Mouse (Mus musculus): ENCODE results near the gene Duox1.

Duox1 gene

DNA sequence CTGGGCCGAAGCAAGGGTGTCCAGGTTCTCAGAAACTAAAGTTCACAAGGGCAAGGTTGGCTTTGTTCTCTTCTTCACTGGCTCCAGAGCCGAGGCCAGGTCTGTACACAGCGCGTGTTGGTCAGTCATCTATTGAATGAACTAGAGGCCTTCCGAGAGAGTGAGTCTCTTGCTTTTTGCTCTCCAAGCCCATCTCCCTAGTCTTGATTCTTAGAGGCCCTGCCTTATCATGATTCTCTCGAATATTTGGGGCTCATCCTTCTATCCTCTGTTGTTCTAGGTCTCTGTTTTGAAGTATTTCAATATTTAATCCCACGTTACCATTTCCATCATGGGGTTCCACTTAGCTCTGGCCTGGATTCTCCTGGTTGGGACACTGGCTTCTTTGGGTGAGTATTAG, at the start of gene Duox1:
Gene Duox1 (plus strand): TSS at position 301 of the 400 bp plus-strand sequence.
- no peak for DNase-seq

DNA sequence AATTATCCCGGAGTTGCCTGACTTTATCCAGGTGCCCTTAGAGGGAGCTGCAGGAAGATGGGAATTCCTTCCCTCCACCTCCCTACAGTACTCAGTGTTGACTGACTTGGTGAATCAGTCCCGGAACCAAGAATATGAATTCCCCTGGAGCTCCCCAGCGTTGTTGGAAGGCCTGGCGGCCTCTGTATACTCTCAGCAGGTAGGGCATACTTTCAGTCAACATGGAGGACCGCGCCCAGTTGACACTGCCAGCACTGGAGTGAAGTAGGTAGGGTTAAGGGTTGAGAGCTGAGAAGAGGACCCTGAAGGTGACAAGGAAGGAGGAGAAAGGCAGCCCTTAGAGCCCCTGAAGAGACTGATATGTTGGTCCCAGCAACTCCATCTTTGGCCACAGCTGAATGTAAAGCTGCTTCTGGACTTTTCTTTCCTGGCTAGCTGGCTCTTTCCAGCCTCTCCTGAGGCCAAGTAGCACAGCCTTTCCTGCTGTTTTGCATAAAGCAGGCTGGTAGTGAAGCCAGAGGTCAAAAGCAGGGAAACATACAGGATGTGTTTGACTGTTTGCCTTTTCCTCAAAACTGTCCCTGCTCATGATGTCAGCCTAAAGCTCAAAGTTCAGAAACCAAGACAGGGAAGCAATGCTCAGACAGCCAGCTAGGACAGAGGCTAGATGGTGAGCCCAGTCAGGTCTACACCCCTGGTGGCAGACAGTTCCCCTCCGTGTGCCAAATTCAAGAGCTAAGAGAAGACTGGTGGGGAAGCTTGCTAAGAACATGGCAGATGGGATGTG, 48.9 kb upstream of the Duox1 start:
- DNase-seq: no peak

GRCm38 (mm10) chr2:122278769-122279168, 36.7 kb upstream of the Duox1 start:
- DNase-seq: no peak

GRCm38 (mm10) chr2:122284091-122284490, 31.4 kb upstream of the Duox1 start:
- no peak for DNase-seq

DNA sequence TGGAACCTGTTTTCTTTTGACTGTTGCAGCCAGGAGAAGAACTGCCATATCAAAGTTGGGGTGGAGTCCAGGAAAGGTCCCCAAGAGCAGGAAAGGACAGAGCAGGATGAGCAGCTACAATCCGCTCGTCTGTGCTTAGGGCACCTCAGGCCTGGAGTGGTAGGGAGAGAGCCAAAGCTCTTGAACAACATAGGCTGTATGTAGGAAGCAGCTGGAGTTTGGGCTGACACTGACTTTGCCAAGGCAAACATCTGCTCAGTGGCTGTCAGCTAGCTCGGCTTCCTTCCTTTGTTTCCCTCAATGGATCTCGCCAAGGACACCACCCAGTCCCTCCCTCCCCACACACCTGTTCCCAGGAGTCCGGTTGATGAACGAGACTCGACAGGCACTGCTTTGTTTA, 29.3 kb upstream of the Duox1 start:
- DNase-seq: no peak

- DNase-seq: no peak
Observed at GRCm38 (mm10) chr2:122294916-122295315, 20.6 kb upstream of the Duox1 start.

- DNase-seq: no peak
Observed at GRCm38 (mm10) chr2:122297271-122298095, 18.0 kb upstream of the Duox1 start.

GRCm38 (mm10) chr2:122298096-122298499, 17.4 kb upstream of the Duox1 start, which contains the start of gene Duox2:
Gene Duox2, minus strand, starts transcription at chr2:122298449.
- DNase-seq: no peak

DNA sequence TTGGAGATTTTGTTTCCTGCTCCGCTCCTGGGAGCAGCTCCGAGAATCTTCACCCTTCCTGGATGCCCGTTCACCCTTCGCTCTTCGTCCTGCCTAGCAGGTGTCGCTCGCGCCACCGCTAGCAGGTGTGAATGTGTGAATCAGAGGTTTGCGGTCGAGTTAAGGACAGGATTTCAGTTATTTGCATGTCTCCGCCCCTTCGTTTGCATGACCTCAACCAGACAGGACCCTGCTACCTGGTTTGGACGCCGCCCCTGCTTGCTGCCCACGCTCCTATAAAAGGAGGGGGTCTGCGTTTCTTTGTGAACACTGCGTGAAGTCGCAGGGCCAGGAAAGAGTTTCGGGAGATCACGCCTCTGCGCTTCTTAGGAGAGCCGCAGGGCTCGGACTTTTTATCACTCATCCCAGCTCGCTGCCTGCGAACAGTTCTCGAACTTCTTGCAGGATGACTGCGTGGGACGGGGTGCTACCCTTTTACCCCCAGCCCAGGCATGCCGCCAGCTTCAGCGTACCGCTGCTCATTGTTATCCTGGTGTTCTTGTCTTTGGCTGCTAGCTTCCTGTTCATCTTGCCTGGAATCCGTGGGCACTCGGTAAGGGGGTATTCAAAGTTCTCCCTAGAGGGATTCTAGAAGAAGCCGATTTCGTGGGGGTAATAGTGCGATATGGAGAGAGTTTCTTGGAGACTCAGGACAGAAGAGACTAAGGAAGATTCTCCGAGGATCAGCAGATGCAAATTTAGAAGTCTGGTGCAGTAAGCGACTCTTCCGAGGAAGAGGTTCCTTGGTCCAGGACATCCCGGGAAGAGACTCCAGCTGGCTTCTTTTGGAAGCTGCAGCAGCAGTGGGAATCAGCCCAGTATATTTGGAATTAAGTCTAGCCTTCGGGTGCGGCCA, 16.6 kb upstream of the Duox1 start, which contains the start of gene Duoxa2:
Gene Duoxa2 (plus strand): TSS at position 305 of the 895 bp plus-strand sequence.
- DNase-seq: no peak

DNA sequence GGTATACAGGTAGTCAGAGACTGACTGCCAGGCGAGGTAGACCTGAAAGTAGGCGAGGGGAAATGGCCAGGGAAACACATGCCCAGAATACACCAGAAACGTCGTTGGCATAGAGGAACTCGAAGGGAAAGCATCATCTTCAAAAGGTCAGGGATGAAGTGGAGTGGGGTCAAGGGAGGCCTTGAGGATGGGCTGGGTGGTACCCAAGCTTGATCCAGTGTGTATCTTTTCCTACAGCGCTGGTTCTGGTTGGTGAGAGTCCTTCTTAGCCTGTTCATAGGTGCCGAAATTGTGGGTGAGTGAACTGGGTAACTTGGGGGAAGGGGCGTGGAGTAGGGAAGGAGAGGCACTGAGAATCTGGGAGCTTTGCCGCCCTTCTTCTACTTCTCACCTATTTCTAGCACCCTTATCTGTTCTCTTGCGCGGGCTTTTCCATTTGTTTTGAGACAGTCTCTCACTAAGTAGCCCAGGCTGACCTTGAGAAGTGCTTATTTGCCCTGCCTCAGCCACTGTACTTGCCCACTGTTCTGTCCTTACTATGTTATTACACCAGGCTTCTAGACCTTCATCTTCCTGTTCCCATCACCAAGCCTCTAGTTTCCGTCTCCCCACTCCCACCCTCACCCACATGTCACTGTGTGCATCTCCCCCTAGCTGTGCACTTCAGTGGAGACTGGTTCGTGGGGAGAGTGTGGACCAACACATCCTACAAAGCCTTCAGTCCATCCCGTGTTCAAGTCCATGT, 15.4 kb upstream of the Duox1 start:
- no peak for DNase-seq

- no peak for DNase-seq
Observed at GRCm38 (mm10) chr2:122300656-122301020, 14.8 kb upstream of the Duox1 start.

GRCm38 (mm10) chr2:122301081-122301920, 14.2 kb upstream of the Duox1 start:
- DNase-seq: no peak

DNA sequence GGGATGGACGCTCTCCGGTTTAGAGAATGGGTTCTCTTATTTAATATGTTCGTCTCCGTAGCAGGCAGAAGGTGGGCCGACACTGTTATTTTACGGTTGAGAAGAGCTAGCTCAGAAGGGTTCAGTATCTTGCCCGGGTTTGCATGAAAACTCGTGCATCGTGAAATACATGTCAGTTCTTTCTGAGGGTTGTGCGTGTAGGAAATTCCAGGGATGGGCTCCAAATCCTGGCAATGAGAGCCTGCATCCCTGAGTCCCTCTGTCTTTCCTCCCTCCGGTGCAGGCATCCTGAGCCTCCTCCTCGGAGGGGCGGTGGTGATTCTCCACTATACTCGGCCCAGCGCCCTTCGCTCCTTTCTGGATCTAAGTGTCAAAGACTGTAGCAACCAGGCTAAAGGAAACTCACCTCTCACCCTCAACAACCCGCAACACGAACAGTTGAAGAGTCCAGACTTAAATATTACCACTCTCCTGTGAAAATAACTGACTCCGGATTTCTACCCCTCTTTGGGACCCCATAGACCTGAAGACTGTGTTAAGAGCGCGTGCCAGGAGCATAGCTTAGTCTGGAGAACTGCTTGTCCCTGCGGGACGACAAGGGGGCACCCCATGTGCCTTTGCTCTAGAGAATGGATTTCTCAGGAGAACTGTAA, 13.4 kb upstream of the Duox1 start:
- no peak for DNase-seq

GRCm38 (mm10) chr2:122302574-122303241, 12.8 kb upstream of the Duox1 start:
- peak; percentile 47 for DNase-seq

DNA sequence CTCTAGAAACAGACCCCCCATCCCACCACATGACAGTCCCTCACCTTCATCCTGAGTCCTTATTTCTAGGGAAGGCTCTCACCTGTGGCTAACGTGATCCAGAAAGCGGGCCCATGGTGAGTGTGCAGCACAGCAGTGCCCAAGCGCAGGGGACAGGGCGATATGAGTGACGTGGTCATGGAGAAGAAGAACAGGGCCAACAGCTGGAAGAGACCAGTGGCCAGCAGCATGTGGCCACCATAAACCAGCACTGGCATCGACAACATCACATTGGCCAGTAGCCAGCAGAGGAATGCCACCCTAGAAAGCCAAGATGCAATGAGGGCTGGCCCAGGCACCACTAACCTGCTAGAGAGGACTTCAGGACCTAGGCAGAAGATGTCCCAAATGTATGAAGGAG, 10.9 kb upstream of the Duox1 start:
- no peak for DNase-seq

DNA sequence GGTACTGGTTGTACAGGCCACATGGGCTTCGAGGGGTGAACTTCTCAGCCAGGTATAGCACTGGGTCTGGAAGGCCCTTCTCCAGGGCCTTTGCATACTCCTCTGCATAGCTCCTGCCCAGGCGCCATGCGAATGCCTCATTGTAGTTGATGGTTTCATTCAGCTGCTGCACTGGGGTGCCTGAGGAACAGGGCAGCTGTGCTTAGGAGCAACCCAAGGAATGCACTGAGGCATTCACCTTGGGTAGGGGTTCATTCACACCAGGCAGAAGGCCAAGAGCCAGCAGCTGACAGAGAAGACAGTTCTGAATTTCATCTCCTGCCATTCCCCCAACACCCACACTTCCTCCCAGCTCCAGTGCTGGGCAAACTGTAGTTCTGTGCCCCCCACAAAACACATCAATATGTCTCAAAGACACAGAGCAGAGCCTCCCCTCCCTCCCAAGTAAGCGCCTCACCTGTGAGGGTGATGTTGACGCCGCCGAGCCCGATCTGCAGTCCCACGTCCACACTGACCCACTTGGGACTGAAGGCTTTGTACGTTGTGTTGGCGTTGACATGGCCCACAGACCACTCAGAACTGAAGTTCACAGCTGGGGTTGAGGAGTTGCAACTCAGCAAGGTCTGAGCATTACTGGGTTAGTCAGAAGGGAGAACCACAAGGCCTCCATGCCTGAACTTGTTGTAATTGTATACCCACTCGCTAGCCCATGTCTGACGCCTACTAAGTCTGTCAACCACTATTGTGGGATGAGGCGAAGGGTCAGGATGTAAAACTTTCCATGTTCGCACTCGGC, 10.2 kb upstream of the Duox1 start:
- DNase-seq: no peak

GRCm38 (mm10) chr2:122306184-122306583, 9.3 kb upstream of the Duox1 start:
- DNase-seq: no peak

- no peak for DNase-seq
Observed at GRCm38 (mm10) chr2:122309647-122310046, 5.8 kb upstream of the Duox1 start.

DNA sequence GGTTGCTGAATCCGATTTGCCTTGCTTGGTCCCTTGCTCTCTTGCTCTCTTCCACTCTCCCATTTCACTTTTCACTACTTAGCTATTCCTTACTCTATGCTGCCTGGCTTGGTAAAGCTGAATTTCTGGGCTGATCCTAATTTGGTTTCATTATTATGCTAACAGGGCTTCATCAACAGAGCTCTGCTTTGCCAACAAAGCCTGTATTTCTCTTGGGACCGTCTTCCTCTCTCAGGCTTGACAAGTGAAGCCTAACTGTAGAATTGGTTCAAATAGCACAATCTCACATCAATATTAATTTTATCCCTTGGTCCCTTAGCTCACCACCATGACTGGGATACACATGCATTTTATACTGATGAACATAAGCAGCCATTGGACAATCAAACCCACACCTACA, 3.9 kb upstream of the Duox1 start:
- no peak for DNase-seq
